Mouse (Mus musculus) E14TG2a.4 (cell line): Measurements from ENCODE around the gene 2310061I04Rik.

Experiments used
- CTCF ChIP-seq: conservative IDR thresholded peaks from 2 replicates; pipeline ENCODE4 v1.5.1; 2014; ENCODE audit warnings: low read length
- NANOG ChIP-seq: IDR thresholded peaks from 2 replicates; pipeline ENCODE4 v1.6.1; 2014; ENCODE audit warnings: borderline replicate concordance, low read length, mixed read lengths

- TF ChIP-seq CTCF (no peak), NANOG (no peak)
These were observed 17.7 kb upstream of the 2310061I04Rik start for GRCm38 (mm10) chr17:35914975-35915374.
